Mouse (Mus musculus) adrenal gland, postnatal 25 days (tissue): ENCODE results near the gene St6galnac3. TPM values are rescaled to one million over a fixed set of nuclear protein-coding genes. Genes with fewer than 3 reads are reported as not detected.

Experiments used
- DNase-seq: peaks from one replicate; pipeline ENCODE4 v3.0.0; 2021; ENCODE audit warnings: mixed read lengths
- total RNA-seq: library from RNA; stranded (reverse); gene quantifications from 2 replicates; pipeline ENCODE4 v1.2.3, GENCODE M21; 2021

St6galnac3 gene
- total RNA-seq, 1 experiment from 2014 or later, result 10.4 TPM

GRCm38 (mm10) chr3:153733364-153734159 lies 8.6 kb upstream of the St6galnac3 start:
- no peak for DNase-seq

GRCm38 (mm10) chr3:153732749-153733148 lies 7.8 kb upstream of the St6galnac3 start:
- no peak for DNase-seq

- no peak for DNase-seq
Observed at GRCm38 (mm10) chr3:153732035-153732434, 7.1 kb upstream of the St6galnac3 start.

DNA sequence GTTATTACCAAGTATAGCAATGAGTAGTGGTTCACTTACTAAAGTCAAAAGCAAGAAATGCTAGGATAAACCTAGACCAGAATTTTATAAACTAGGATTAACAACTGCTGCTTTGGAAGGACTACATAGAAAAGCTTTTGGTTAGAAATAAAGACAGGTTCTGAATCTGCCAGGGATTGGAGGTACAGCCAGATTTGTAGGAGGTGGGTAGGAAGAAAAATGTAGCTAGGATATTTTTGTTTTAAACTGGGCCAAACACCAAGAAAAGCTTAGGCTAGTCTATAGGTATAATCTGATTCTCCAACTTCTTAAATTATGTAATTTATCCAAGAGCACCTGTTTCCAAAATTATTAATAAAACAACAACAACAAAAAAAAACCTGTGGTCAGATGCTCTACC lies 3.6 kb upstream of the St6galnac3 start:
- DNase-seq, result no peak

DNA sequence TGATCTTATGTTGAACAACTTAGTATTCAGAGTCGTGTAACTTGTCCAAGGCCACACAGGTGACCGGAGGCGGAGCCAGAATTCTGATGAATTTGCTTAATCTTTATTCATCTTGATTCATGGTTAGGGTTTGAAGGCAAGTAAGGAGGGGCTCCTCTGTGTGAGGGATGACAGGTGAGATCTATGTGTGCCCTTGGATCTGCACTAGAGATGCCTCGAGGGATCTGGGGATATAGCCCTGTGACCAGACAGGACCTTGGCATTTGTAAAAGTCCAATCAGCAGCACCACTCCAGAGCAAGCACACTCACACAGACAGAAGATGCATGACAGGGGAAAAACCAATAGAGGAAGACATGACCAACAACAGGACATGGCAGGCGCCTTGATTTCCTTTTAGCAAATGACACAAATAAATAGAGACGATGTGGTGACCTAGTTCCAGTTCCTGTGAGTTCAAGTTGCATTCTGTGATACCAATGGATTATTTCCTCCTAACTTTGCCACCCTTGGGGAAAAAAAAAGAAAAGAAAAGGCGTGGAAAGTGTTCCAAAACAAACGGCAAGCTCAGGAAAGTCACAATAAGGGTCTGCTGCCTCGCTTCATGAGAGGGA lies 1.4 kb downstream of the St6galnac3 start:
- DNase-seq, result no peak

GRCm38 (mm10) chr3:153721525-153721924 lies 3.4 kb downstream of the St6galnac3 start:
- no peak for DNase-seq

- no peak for DNase-seq
Observed at GRCm38 (mm10) chr3:153720922-153721321, 4.1 kb downstream of the St6galnac3 start.

- no peak for DNase-seq
Observed at GRCm38 (mm10) chr3:153720296-153720695, 4.7 kb downstream of the St6galnac3 start.

DNA sequence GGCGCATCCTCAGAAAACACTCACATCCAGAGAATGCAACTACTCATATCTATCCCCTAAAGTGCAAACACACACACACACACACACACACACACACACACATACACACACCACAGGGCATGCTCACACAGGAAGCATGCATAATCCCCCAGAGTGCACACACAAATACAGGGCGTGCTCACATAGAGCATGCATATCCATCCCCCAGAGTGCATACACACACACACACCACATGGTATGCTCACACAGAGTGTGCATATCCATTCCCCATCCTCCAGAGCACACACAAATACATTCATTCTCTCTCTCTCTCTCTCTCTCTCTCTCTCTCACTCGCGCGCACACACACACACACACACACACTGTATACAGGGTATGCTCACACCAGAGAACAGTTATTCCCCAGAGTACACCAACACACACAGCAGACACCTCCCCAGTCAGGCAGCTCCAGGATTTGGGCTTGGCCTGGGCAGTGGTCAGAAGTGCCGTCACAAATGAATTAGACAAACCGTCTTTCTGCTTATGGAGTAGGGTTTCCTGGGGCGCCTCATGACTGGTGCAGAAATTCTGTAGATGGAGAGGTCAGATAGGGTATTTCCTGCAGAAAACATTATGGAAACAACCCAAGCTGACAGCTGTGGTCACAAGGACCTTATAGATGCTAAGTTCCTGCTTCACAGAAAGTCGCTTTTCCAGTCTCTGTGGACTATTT lies 5.6 kb downstream of the St6galnac3 start:
- no peak for DNase-seq

DNA sequence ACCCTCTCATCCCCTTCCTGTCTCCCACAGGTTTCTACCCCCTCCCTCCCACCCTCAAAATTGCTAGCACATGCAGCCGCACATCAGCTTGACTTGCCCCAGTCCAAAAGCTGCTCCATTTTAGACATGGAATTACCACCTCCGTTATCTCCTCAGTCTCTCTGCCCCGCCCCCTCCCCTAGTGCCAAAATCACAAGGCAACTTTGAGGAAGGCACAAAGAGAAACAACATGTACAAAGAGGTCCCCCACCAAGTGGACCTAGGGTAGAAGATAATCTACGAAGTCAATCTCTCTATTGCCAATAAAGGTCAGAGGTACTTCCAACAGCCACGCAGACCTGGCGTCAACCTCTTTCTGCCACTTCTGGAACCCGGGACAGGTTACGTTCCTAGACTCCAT lies 6.2 kb downstream of the St6galnac3 start:
- no peak for DNase-seq

GRCm38 (mm10) chr3:153717742-153718141 lies 7.2 kb downstream of the St6galnac3 start:
- no peak for DNase-seq

- DNase-seq, result no peak
Observed at GRCm38 (mm10) chr3:153715646-153716045, 9.3 kb downstream of the St6galnac3 start.

DNA sequence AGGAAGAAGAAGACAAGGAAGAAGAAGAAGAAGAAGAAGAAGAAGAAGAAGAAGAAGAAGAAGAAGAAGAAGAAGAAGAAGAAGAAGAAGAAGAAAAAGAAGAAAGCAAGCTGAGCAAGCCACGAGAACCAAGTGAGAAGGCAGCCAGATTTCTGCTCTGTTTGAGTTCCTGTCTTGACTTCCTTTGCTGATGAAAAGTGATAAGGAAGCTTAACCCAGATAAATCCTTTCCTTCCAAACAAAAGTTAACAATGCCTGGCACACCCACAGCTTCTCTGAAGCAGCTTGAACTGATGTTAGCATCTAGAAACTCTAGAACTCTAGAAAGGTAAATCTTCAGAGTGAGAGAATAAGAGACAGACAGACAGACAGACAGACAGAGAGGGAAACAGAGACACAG lies 14.4 kb downstream of the St6galnac3 start:
- DNase-seq, result no peak

GRCm38 (mm10) chr3:153707687-153708086 lies 17.3 kb downstream of the St6galnac3 start:
- DNase-seq, result no peak

DNA sequence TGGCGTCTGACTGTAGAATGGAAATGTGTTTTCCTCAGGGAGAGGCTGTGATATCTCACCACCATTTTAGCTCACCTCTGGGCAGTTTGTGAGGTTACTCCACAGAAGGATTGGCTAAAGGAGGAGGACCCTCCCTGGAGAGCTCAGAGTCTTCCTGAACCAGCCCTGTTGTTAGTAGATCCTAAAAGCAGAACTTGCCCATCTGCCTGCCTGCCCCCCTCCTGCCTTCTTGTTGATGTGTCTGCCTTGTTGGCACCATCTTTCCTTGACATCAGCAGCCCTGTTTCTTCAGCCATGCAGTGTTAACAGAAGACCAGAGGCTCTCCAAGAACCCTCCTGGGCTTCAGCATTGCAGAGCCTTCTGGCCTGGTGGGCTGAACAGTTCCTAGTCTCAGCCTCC lies 18.1 kb downstream of the St6galnac3 start:
- no peak for DNase-seq

- DNase-seq, result no peak
Observed at GRCm38 (mm10) chr3:153701752-153702740, 22.9 kb downstream of the St6galnac3 start.

DNA sequence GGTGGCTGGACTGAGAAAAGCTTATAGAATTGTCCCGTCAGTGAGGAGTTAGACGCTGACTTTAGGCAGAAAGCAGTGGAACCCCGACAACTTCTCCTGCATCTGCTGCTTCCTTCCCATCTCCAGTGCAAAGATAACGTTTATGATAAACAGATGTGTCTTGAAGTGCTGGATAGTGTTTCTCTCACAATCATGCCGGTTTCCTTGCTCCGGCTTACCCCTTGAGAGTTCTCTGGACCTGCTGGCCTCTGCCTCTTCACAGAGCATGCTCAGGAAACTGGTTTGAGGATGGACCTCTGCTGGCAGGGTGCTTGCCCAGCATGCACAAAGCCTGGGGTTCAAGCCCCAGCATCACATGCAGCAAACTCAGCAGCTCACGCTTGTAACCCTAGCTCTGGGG lies 23.8 kb downstream of the St6galnac3 start:
- DNase-seq, result no peak

- DNase-seq, result no peak
Observed at GRCm38 (mm10) chr3:153699086-153699485, 25.9 kb downstream of the St6galnac3 start.

GRCm38 (mm10) chr3:153692978-153693377 lies 32.0 kb downstream of the St6galnac3 start:
- DNase-seq, result no peak

DNA sequence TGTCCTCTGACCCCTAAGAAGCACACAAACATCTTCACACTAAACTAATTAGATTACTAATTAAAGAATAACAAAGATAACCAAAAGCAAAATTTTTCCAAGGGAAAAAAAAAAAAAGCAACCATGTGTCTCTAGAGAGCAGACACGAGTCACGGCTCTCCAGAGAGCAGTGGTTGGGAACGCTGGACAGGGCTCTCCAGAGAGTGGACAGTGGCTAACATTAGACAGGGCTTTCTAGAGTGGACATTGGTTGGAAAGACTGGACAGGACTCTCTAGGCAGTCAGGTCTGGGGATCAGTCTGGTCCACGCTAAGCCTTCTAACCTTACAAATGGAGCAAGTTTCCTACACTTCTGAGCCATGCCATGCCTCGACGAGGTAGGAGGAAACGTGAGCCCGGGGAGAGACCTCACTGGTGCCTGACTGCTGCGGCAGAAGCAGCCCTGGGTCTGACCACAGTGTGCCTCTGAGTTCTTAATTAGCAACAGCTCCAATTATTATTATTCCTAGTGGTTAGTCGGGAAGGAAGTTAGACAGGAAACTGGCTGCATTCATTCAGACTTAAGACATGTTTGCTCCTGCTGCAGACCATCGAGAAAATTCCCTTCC lies 32.7 kb downstream of the St6galnac3 start:
- DNase-seq, result no peak

GRCm38 (mm10) chr3:153691537-153691936 lies 33.4 kb downstream of the St6galnac3 start:
- no peak for DNase-seq

- DNase-seq, result no peak
Observed at GRCm38 (mm10) chr3:153690553-153690952, 34.4 kb downstream of the St6galnac3 start.
